In the genomic region with DNA sequence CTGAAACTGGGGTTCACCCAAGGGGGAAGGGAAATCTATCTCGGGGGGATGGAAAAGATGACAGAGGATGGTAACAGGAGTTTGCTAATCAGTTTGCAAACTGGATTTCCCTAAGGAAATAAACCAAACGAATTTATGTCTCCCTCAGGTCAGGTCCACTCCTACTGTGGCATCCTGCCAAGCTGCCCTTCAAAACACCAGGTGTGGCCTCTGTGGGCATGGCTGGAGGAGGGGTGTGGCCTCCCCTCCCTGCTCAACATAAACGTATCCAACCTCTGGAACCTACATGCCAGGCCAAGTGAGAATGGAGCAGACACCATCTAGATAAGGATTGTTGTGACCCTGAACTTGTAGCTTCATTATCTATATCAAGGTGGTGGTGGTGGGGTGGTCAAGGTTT, we compare ENCODE assay signal across 18 mouse cellular contexts. TPM values are rescaled to one million over a fixed set of nuclear protein-coding genes. Genes with fewer than 3 reads are reported as not detected.
DNase-seq lines count a peak whose midpoint lies in the region; ATAC-seq and TF ChIP-seq lines count a peak whose summit lies in the region.
"Had no signal": no experiment of that assay in that cellular context is flagged by ENCODE, and none has a peak within 500 bp of the region (broad histone marks: within the 10 kb centered on the region; RNA-seq: fewer than 3 reads in every experiment).

No protein-coding gene starts in this region.

- no peak overlapping the region for H3K9ac ChIP-seq in intestine, postnatal 0 days (ENCODE audit: low read depth, low read length)
- H3K9ac ChIP-seq: forebrain, embryonic 12.5 days; hindbrain, embryonic 12.5 days; liver, embryonic 12.5 days had no signal

- H3K36me3 ChIP-seq in intestine, postnatal 0 days (ENCODE audit: control insufficient read depth, insufficient read depth), result no peaks in the 10 kb centered on the region
- H3K36me3 ChIP-seq: forebrain, embryonic 12.5 days; hindbrain, embryonic 12.5 days; liver, embryonic 12.5 days had no signal

- intact Hi-C loops in heart, postnatal 36 days (cut with DNase I), result no loop called here

- H3K9me3 ChIP-seq in intestine, postnatal 0 days (ENCODE audit: control insufficient read depth), result no peaks in the 10 kb centered on the region
- H3K9me3 ChIP-seq: liver, embryonic 12.5 days had no signal

- no peak for TF ChIP-seq CTCF in intestine, postnatal 0 days (IDR thresholded peaks at IDR 0.05; ENCODE audit: low read depth)

- WGBS in intestine, postnatal 0 days, result 23% methylated on average over 3 of the region's 3 CpGs
- WGBS in large intestine, adult 2 months, result 27% methylated on average over 3 of the region's 3 CpGs

- H3K27me3 ChIP-seq in intestine, postnatal 0 days (replicated peaks; ENCODE audit: control insufficient read depth, insufficient read depth, low read length), result no peaks in the 10 kb centered on the region

- peak overlapping the region; percentile 17; the same call in 1 of the 2 replicates for H3K27ac ChIP-seq in intestine, postnatal 0 days (ENCODE audit: low read depth, low read length)
- H3K27ac ChIP-seq: forebrain, embryonic 12.5 days; hindbrain, embryonic 12.5 days; layer of hippocampus, adult 2 months; left cerebral cortex, adult 2 months; liver, embryonic 12.5 days; macrophage had no signal

- ATAC-seq in intestine, postnatal 0 days, result peak; percentile 77
- ATAC-seq: inflammation-experienced regulatory T-cells, adult 6 months; liver, embryonic 12.5 days had no signal

- no peak overlapping the region for H3K4me3 ChIP-seq in intestine, postnatal 0 days (ENCODE audit: low read depth, low read length)
- H3K4me3 ChIP-seq: forebrain, embryonic 12.5 days; hindbrain, embryonic 12.5 days; layer of hippocampus, adult 2 months; left cerebral cortex, adult 2 months; liver, embryonic 12.5 days had no signal

- no peak overlapping the region for H3K4me2 ChIP-seq in intestine, postnatal 0 days (replicated peaks; ENCODE audit: low read depth)
- H3K4me2 ChIP-seq: forebrain, embryonic 12.5 days; hindbrain, embryonic 12.5 days; liver, embryonic 12.5 days; midbrain, embryonic 11.5 days had no signal

- DNase-seq in heart, postnatal 4 days, result peak; percentile 29
- no peak for DNase-seq in heart, postnatal 36 days
- DNase-seq in large intestine, adult 2 months (ENCODE audit: low read depth, low spot score), result peak; percentile 93
- peak; percentile 80 for DNase-seq in lung, postnatal 36 days
- no peak for DNase-seq in ovary, adult 18-20 months (ENCODE audit: low spot score)
- no peak for DNase-seq in embryo, embryonic 10.5 days (ENCODE audit: low spot score)
- DNase-seq: adrenal gland, adult 8-10 months; cerebellum, postnatal 10 days; thymus, adult 18-20 months had no signal

- H3K4me1 ChIP-seq in intestine, postnatal 0 days (replicated peaks; ENCODE audit: control insufficient read depth, insufficient read depth, low read length), result no peaks in the 10 kb centered on the region
- H3K4me1 ChIP-seq: forebrain, embryonic 12.5 days; hindbrain, embryonic 12.5 days had no signal

RNA-seq across cellular contexts. Expression of gene Myzap, which starts 5.8 kb away (rescaled TPM):
- total RNA-seq in heart, postnatal 4 days (2021), result 100 to 1,000 TPM; 261 to 277 TPM
- 100 to 1,000 TPM; 401 to 451 TPM for total RNA-seq in heart, postnatal 36 days (2021)
- polyA plus RNA-seq in intestine, postnatal 0 days (2015; fragmentation: Nextera tagmentation; extraction: Ambion mirVana), result 9.7 and 12.0 TPM in 2 replicates
- polyA plus RNA-seq in large intestine, adult 2 months (2012; rRNA removed), result 11.5 and 21.3 TPM in 2 replicates
- polyA plus RNA-seq: macrophage had no signal

Comparison
In these comparisons a context has a peak if more than half of its experiments do, and no peak if none do; other contexts are left out.
1. DNase-seq: peak in heart, postnatal 4 days (single experiment), large intestine, adult 2 months (single experiment) and lung, postnatal 36 days (single experiment); none in heart, postnatal 36 days (0 of 2), ovary, adult 18-20 months (single experiment) and embryo, embryonic 10.5 days (single experiment).